Mouse (Mus musculus): ENCODE measurements around the gene Sdhaf4.

GRCm38 (mm10) chr1:23958101-23958500 lies 47.4 kb downstream of the Sdhaf4 start:
- TF ChIP-seq POLR2A (IDR thresholded peaks at IDR 0.05; ENCODE audit: insufficient read depth, low read depth, low read length) (no peak), CTCF (IDR thresholded peaks at IDR 0.05; ENCODE audit: insufficient read depth, low read depth, low read length) (no peak)
